Mouse (Mus musculus) MEL-GATA-1-ER (cell line): ENCODE data around the gene Dmc1.

Source experiments
- DNase-seq: peaks from one replicate; pipeline ENCODE4 v3.0.0-alpha.2; 2012; ENCODE audit warnings: low read depth; ENCODE audit errors: extremely low read depth

Dmc1 gene

GRCm38 (mm10) chr15:79604990-79605665, at the start of gene Dmc1:
TSS of gene Dmc1 (minus strand) at chr15:79605109.
- DNase-seq, result no peak

DNA sequence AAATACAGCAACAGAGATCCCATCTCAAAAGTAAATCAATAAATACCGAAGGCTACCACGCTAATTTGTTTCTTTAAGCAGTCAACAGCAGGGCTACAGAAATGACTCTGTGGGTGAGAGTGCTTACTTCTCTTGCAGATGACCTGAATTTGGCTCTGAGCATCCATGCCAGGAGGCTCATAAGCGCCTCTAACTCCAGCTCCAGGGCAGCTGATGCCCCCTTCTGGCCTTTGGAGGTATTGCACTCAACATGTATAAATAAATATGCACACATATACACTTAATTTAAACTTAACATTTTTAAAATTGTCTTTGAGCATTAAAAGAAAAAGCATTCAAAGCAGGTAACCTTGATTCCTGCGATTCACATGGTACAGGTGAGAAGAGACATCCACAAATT, 46.6 kb upstream of the Dmc1 start:
- DNase-seq, result no peak

DNA sequence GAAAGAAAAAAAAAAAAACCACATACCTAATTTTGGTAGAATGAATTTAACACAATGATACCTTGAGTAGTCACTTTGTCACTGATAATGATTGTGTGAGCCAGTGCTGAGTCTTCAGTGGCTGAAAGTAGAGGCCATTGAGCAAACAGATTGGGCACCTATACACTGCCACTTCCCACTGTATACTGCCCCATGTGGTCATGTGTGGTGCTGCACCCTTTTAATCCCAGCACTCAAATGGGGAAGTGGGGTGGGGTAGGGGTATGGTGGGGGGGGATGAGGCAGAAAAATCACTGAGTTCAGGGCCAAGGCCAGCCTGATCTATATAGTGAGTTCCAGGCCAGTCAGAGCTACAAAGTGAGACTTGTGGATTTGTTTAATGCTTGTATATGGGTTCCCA, 45.7 kb upstream of the Dmc1 start:
- no peak for DNase-seq

DNA sequence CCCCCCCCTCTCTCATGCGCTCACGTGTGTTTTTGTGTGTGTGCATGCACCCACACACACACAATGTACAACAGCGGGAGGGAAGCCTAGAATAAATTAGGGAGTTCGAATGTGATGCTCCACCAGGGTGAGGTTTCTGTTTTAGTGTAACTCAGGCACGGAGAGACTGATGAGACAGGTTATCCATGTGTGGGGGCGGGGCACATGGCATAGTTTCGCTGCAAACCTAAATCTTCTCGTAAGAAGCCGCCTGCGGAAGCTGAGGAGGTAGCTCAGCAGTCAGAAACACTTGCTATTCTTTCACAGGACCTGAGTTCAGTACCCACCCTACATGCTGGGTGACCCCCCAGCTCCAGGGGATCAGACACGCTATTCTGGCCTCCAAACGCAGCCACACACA, 43.2 kb upstream of the Dmc1 start:
- no peak for DNase-seq

- DNase-seq, result no peak
These were observed 40.6 kb upstream of the Dmc1 start for GRCm38 (mm10) chr15:79645483-79645882.

- DNase-seq, result no peak
These were observed 36.4 kb upstream of the Dmc1 start for GRCm38 (mm10) chr15:79641135-79641817.

- DNase-seq, result no peak
These were observed 25.6 kb upstream of the Dmc1 start for GRCm38 (mm10) chr15:79630471-79630870.

DNA sequence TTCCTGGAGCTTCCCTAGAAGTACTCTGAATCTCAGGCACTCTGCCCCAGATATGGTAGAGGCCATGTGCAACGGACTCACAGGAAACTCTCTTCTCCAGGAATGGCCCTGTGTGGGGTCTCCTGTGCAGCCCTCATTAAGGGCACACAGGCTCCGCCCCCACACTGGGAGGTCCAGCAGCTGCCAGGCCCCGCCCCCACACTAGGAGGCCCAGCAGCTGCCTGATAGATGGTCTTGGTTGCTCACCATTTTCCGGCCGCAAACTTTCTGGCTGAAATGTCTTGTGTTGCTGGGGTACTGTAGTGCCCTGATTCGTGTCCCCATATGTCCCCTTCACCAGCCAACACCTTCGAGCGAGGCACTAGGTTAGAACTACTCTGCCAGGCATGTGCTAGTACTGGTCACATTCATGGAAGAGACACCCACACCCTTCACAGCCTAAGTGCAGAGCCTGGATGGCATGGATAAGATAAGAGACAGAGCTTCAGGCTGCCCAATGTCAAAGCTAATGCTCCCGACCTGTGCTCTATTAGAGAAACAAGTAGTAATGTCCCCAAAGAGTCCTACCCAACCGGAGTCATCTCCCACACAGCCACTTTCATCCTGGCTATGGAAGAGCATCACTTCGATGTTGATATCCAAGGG, 15.0 kb upstream of the Dmc1 start:
- no peak for DNase-seq

DNA sequence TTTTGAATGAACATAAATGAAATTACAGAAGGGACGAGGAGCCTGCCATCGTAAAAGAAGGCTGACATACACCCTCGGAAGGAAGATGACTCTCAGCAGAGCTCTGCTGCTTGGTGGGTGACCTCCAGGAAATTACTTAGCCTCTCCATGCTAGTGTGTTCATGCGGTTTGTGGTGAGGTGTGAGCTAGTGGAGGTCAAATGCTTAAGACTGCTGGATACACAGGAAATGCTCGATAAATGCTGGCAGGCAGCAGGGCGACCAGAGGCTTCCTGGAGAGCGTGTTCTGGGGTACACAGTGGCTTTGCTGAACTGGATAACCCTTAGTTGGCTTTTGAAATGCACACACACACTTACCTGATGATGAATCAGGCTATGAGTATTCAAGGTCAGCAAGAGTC, 13.5 kb upstream of the Dmc1 start:
- no peak for DNase-seq

- peak; percentile 82 for DNase-seq
These were observed 12.2 kb upstream of the Dmc1 start for GRCm38 (mm10) chr15:79617135-79617534.

DNA sequence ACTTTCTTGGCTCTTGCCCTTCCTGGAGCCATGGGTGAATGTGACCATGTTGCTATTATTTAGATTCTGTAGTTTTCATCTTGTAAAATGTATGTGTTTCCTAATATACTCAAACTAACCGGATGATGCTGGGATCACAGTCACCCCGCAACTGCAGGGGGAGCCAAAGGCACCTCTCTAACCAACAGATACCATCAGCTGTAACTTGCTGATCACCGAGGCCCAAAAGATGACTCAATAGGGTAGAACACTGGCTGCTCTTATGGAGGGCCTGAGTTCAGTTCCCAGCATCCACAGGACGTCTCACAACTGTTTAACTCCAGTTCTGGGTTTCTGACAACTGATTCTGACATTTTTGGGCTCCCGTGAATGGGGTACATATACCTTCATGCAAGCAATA, 11.8 kb upstream of the Dmc1 start:
- peak; percentile 53 for DNase-seq

- DNase-seq, result no peak
These were observed 10.6 kb upstream of the Dmc1 start for GRCm38 (mm10) chr15:79615501-79615900.

DNA sequence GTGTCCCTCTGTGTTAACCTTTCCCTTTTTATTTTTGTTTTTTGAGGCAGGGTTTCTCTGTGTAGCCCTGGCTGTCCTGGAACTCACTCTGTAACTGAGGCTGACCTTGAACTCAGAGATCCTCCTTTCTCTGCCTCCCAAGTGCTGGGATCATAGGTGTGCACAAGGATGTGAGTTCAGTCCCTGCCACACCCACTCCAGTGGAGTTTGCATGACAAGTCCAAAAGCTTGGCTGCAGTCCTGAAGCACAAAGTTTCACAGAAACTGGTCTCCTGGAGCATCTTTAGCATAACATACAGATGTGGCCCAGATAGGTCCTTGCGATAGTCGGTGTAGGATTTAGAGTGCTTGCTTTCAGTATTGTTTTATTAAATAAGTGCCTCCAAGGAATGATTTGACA, 4.3 kb upstream of the Dmc1 start:
- DNase-seq, result no peak

GRCm38 (mm10) chr15:79608214-79608613, 3.3 kb upstream of the Dmc1 start:
- no peak for DNase-seq

GRCm38 (mm10) chr15:79607757-79608156, 2.8 kb upstream of the Dmc1 start:
- DNase-seq, result no peak

DNA sequence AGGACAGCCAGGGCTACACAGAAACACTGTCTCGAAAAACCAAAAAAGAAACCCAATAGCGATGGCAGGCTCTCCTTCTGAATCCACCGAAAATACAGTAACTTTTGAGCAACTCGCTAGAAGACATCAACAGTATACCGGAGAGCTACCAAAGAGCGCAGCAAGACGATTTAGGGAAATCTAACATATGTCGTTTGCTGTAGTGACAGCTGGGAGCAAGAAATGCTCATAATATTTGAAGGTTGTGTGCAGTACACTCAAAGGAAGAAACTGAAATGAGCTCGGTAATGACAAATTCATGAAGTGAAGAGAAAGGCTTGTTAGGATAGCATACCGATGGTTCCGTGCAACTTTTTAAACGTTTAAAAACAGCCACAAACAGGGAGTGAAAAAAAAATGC, 1.3 kb upstream of the Dmc1 start:
- DNase-seq, result no peak

DNA sequence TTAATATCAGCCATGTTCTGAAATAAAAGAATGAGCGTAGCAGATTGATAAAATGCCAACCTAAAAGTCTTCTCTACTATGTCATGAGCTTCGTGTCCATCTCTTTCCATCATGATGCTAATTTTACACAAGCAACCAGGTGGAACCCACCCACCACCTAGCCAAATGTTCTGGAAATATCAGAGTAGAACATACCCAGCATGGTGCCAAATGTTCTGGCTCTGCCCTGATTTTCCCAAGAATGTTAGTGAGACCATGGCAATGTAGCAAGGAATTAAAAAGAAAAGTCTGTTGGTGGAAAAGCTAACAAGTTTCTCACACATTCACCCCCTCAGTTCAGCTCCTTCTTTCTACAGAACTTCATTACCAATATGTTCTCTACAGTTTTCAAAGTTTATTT, 4.7 kb downstream of the Dmc1 start:
- DNase-seq, result no peak

GRCm38 (mm10) chr15:79598715-79599114, 6.2 kb downstream of the Dmc1 start:
- DNase-seq, result no peak

DNA sequence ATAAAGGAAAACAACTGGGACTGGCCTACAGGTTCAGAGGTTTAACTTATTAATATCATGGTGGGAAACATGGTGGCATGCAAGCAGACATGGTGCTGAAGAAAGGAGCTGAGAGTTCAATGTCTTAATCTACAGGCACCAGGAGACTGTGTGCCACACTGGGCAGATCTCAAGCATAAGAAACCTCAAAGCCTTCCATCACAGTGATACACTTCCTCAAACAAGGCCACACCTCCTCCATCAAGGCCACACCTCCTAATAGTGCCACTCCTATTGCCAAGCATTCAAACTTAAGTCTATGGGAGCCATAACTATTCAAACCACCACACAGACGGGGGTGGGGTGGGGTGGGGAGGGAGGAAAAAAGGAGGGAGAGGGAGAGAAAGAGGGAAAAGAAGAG, 23.3 kb downstream of the Dmc1 start:
- peak; percentile 58 for DNase-seq

DNA sequence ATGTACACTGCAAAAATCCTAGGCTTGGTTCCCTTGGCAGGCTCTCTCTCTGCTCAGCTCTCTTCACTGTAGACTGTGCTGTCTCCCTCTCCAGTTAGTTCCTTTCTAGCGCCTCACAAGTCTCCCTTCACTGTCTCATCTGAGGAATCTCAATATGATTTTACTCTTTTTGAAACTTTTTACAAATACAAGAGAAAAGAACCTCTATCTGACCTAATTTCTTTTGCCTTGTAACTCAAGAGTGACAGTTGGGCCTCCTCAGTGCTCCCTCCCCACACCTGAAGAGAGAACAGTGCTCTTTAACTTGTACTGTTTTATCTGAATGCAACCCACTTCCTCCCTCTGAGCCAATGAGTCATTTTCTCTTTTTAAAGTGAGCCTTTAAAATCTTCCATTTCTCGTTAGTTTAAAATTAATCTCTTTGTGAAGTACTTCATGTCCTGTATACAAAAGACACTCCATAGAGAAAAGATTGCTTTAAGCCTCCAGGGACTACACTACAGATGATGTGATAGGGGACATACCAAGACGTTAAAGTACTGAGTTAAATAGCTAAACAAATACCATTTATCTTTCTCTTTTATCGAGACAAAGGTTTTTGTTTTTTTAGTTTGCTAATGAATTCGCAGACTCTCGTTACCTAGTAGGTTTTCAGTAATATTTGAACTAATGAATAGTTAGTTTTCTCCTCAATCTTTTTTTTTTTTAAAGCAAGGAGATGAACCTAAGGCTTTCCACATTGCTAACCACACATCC, 27.1 kb downstream of the Dmc1 start:
- DNase-seq, result peak; percentile 54

GRCm38 (mm10) chr15:79576947-79577346, 28.0 kb downstream of the Dmc1 start:
- no peak for DNase-seq
